8 mouse cellular contexts compared by ENCODE assay signal in the genomic region with DNA sequence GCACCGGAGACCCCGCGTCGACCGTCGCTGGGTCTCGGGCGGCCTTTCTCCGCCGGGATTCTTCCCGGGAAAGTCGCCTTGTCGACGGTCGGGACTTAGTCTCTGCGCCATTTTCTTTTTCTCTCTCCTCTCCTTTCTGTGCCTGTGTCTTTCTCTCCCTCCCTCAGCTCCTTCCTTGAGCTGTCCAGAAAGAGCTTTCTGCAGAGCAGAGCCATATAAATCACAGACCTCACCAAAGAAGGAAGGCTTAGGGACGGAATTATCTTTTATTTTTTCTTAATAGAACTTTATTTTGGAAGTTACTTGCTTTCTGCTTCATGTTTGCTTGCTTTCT. TPM values are rescaled to one million over a fixed set of nuclear protein-coding genes. Genes with fewer than 3 reads are reported as not detected.
DNase-seq lines count a peak whose midpoint lies in the region; ATAC-seq lines count a peak whose summit lies in the region.

No protein-coding gene starts in this region.

- H3K36me3 ChIP-seq in embryonic facial prominence, embryonic 11.5 days (replicated peaks; ENCODE audit: control insufficient read depth, insufficient read depth, low read depth, low read length), result no peaks in the 10 kb centered on the region
- no peaks in the 10 kb centered on the region for H3K36me3 ChIP-seq in intestine, embryonic 16.5 days (ENCODE audit: control insufficient read depth, insufficient read depth, low read length)
- H3K36me3 ChIP-seq in neural tube, embryonic 14.5 days (ENCODE audit: control insufficient read depth, insufficient read depth, low read length), result no peaks in the 10 kb centered on the region

- DNase-seq in frontal cortex, adult 2 months (ENCODE audit: extremely low spot score in 1 of 2, low spot score in 1 of 2), result no peak
- peak; percentile 77 for DNase-seq in 3134 (ENCODE audit: extremely low read depth, insufficient read length, low spot score)
- DNase-seq in embryonic facial prominence, embryonic 11.5 days (ENCODE audit: low spot score), result peak; percentile 56
- no peak for DNase-seq in c-Kit-positive CD71-positive TER-119-positive erythroid progenitor cells, embryonic 14.5 days (ENCODE audit: low spot score)
- DNase-seq in layer of hippocampus, postnatal 14 days (ENCODE audit: low spot score in 2 of 2), result no peak

- H3K27ac ChIP-seq in embryonic facial prominence, embryonic 11.5 days (replicated peaks; ENCODE audit: low read depth, low read length), result peak overlapping the region; percentile 95
- peak overlapping the region; percentile 98 for H3K27ac ChIP-seq in intestine, embryonic 16.5 days (ENCODE audit: low read length)
- peak overlapping the region; percentile 100 for H3K27ac ChIP-seq in neural tube, embryonic 14.5 days (ENCODE audit: low read depth, low read length)

- 0% methylated on average over 17 of the region's 17 CpGs for WGBS in embryonic facial prominence, embryonic 11.5 days
- WGBS in intestine, embryonic 16.5 days, result under 1% methylated on average over 17 of the region's 17 CpGs
- WGBS in neural tube, embryonic 14.5 days, result 0% methylated on average over 17 of the region's 17 CpGs

- peak overlapping the region; percentile 99 for H3K4me3 ChIP-seq in embryonic facial prominence, embryonic 11.5 days (ENCODE audit: low read depth, low read length)
- peak overlapping the region; percentile 100 for H3K4me3 ChIP-seq in intestine, embryonic 16.5 days (ENCODE audit: low read length)
- H3K4me3 ChIP-seq in neural tube, embryonic 14.5 days (ENCODE audit: low read depth, low read length), result peak overlapping the region; percentile 99

- ATAC-seq in frontal cortex, adult (ENCODE audit: low TSS enrichment), result 0 out of 2 replicates have a peak, but pooled peaks have one; percentile 24
- no peak for ATAC-seq in embryonic facial prominence, embryonic 11.5 days (replicated peaks; ENCODE audit: insufficient number of reproducible peaks, low FRiP score, low TSS enrichment, low read depth)
- ATAC-seq in intestine, embryonic 16.5 days, result no peak
- no peak for ATAC-seq in neural tube, embryonic 14.5 days (ENCODE audit: low read depth)

- H3K4me2 ChIP-seq in embryonic facial prominence, embryonic 11.5 days (ENCODE audit: low read depth, low read length), result peak overlapping the region; percentile 33
- H3K4me2 ChIP-seq in intestine, embryonic 16.5 days (ENCODE audit: low read depth, low read length), result peak overlapping the region; percentile 11; the same call in 1 of the 2 replicates
- peak overlapping the region; percentile 66 for H3K4me2 ChIP-seq in neural tube, embryonic 14.5 days (ENCODE audit: low read depth, low read length)

- no peaks in the 10 kb centered on the region for H3K4me1 ChIP-seq in embryonic facial prominence, embryonic 11.5 days (ENCODE audit: control insufficient read depth, insufficient read depth, low read length)
- peaks cover 15% of the 10 kb centered on the region for H3K4me1 ChIP-seq in intestine, embryonic 16.5 days (ENCODE audit: control insufficient read depth, insufficient read depth, low read length)
- H3K4me1 ChIP-seq in neural tube, embryonic 14.5 days (ENCODE audit: control insufficient read depth, insufficient read depth, low read length), result peaks cover 21% of the 10 kb centered on the region

- no peaks in the 10 kb centered on the region for H3K9me3 ChIP-seq in embryonic facial prominence, embryonic 11.5 days (replicated peaks; ENCODE audit: control insufficient read depth, low read length)
- no peaks in the 10 kb centered on the region for H3K9me3 ChIP-seq in intestine, embryonic 16.5 days (ENCODE audit: control insufficient read depth, low read length)
- H3K9me3 ChIP-seq in neural tube, embryonic 14.5 days (ENCODE audit: control insufficient read depth, low read length), result no peaks in the 10 kb centered on the region

- no peaks in the 10 kb centered on the region for H3K27me3 ChIP-seq in embryonic facial prominence, embryonic 11.5 days (ENCODE audit: control insufficient read depth, insufficient read depth, low read length)
- no peaks in the 10 kb centered on the region for H3K27me3 ChIP-seq in intestine, embryonic 16.5 days (replicated peaks; ENCODE audit: control insufficient read depth, insufficient read depth, low read length)
- no peaks in the 10 kb centered on the region for H3K27me3 ChIP-seq in neural tube, embryonic 14.5 days (ENCODE audit: control insufficient read depth, insufficient read depth, low read length)

- H3K9ac ChIP-seq in embryonic facial prominence, embryonic 11.5 days (replicated peaks; ENCODE audit: low read length), result peak overlapping the region; percentile 100
- peak overlapping the region; percentile 100 for H3K9ac ChIP-seq in intestine, embryonic 16.5 days (ENCODE audit: low read depth, low read length)
- peak overlapping the region; percentile 100 for H3K9ac ChIP-seq in neural tube, embryonic 14.5 days (replicated peaks; ENCODE audit: low read depth, low read length)

RNA-seq across cellular contexts. Expression of gene Top1, which starts 1.1 kb away (rescaled TPM):
- polyA plus RNA-seq in frontal cortex, adult 2 months (2012; rRNA removed), result 36.0 and 38.2 TPM in 2 replicates
- polyA plus RNA-seq in embryonic facial prominence, embryonic 11.5 days (2014; fragmentation: Nextera tagmentation; extraction: Ambion mirVana), result 99.6 and 113 TPM in 2 replicates
- polyA plus RNA-seq in intestine, embryonic 16.5 days (2015; fragmentation: Nextera tagmentation; extraction: Ambion mirVana), result 47.4 and 53.4 TPM in 2 replicates
- polyA plus RNA-seq in neural tube, embryonic 14.5 days (2014; fragmentation: Nextera tagmentation; extraction: Ambion mirVana), result 80.3 and 83.5 TPM in 2 replicates
- 10 to 100 TPM; 80.3 to 88.0 TPM for total RNA-seq in layer of hippocampus, postnatal 14 days (2021)

Comparison
In these comparisons a context has a peak if more than half of its experiments do, and no peak if none do; other contexts are left out.
1. DNase-seq: peak in 3134 (single experiment) and embryonic facial prominence, embryonic 11.5 days (single experiment); none in frontal cortex, adult 2 months (0 of 2), c-Kit-positive CD71-positive TER-119-positive erythroid progenitor cells, embryonic 14.5 days (single experiment) and layer of hippocampus, postnatal 14 days (0 of 2).
2. H3K4me2 ChIP-seq: peak in every context shown above with its lines; median percentile 66 in neural tube, embryonic 14.5 days; 33 in embryonic facial prominence, embryonic 11.5 days; 11 in intestine, embryonic 16.5 days.
3. Peak in every context shown above with its lines, with median percentiles within 50 percentile points of each other: H3K27ac ChIP-seq, H3K4me3 ChIP-seq and H3K9ac ChIP-seq.